In genomic region chr11:6625478-6626387, GRCm38 (mm10) we compare ENCODE assay signal across 8 mouse cellular contexts. TPM values are rescaled to one million over a fixed set of nuclear protein-coding genes. Genes with fewer than 3 reads are reported as not detected.
A peak's percentile ranks its signal among the peaks of the same experiment; 100 is the strongest.
DNase-seq lines count a peak whose midpoint lies in the region; ATAC-seq lines count a peak whose summit lies in the region.

TSS of gene Tbrg4 (minus strand) at chr11:6626067.

- peaks cover 40% of the 10 kb centered on the region for H3K36me3 ChIP-seq in heart, embryonic 13.5 days
- H3K36me3 ChIP-seq in liver, embryonic 12.5 days = peaks cover 41% of the 10 kb centered on the region
- H3K36me3 ChIP-seq in stomach, embryonic 15.5 days = peaks cover 19% of the 10 kb centered on the region

- H3K4me1 ChIP-seq in brown adipose tissue, adult 24 weeks (ENCODE audit: control insufficient read depth, insufficient read depth, insufficient read length, low read length) = peaks cover 11% of the 10 kb centered on the region
- peaks cover 32% of the 10 kb centered on the region for H3K4me1 ChIP-seq in heart, embryonic 13.5 days
- peaks cover 51% of the 10 kb centered on the region for H3K4me1 ChIP-seq in liver, embryonic 12.5 days
- peaks cover 16% of the 10 kb centered on the region; the same call in 1 of the 2 replicates for H3K4me1 ChIP-seq in stomach, embryonic 15.5 days

- H3K27me3 ChIP-seq in heart, embryonic 13.5 days (replicated peaks) = no peaks in the 10 kb centered on the region
- H3K27me3 ChIP-seq in liver, embryonic 12.5 days (replicated peaks) = no peaks in the 10 kb centered on the region
- no peaks in the 10 kb centered on the region for H3K27me3 ChIP-seq in stomach, embryonic 15.5 days (replicated peaks)

- no peaks in the 10 kb centered on the region for H3K9me3 ChIP-seq in heart, embryonic 13.5 days
- no peaks in the 10 kb centered on the region for H3K9me3 ChIP-seq in liver, embryonic 12.5 days (replicated peaks)
- H3K9me3 ChIP-seq in stomach, embryonic 15.5 days = no peaks in the 10 kb centered on the region

- H3K9ac ChIP-seq in heart, embryonic 13.5 days = peak within 1 kb of the TSS; percentile 90
- H3K9ac ChIP-seq in liver, embryonic 12.5 days = peak within 1 kb of the TSS; percentile 76
- peak within 1 kb of the TSS; percentile 73 for H3K9ac ChIP-seq in stomach, embryonic 15.5 days

- H3K4me2 ChIP-seq in heart, embryonic 13.5 days = peak within 1 kb of the TSS; percentile 94
- H3K4me2 ChIP-seq in liver, embryonic 12.5 days = peak within 1 kb of the TSS; percentile 79
- peak within 1 kb of the TSS; percentile 81 for H3K4me2 ChIP-seq in stomach, embryonic 15.5 days

- DNase-seq in CD4-positive, CD25-positive, alpha-beta regulatory T cell, adult 2 months (ENCODE audit: low read depth, low spot score) = peak; percentile 97
- peak; percentile 33 for DNase-seq in fat pad, adult 2 months (ENCODE audit: extremely low read depth, low read depth, low spot score)
- DNase-seq in kidney, postnatal 10 days = peak; percentile 97
- peak; percentile 87 to 90 for DNase-seq in natural killer cell, adult 2 months (ENCODE audit: low spot score in 2 of 2)

- ATAC-seq in heart, embryonic 13.5 days (ENCODE audit: extremely low read depth, insufficient number of reproducible peaks, low FRiP score, low TSS enrichment) = peak; percentile 92
- peak; percentile 89 for ATAC-seq in liver, embryonic 12.5 days
- ATAC-seq in stomach, embryonic 15.5 days (ENCODE audit: insufficient read depth, low FRiP score, low read depth) = peak; percentile 94

- H3K4me3 ChIP-seq in brown adipose tissue, adult 24 weeks (ENCODE audit: insufficient read depth, low read depth, low read length) = peak within 1 kb of the TSS; percentile 91
- H3K4me3 ChIP-seq in heart, embryonic 13.5 days = peak within 1 kb of the TSS; percentile 85
- H3K4me3 ChIP-seq in liver, embryonic 12.5 days = peak within 1 kb of the TSS; percentile 84
- H3K4me3 ChIP-seq in stomach, embryonic 15.5 days (replicated peaks) = peak within 1 kb of the TSS; percentile 62

- peak within 1 kb of the TSS; percentile 99 for H3K27ac ChIP-seq in brown adipose tissue, adult 24 weeks (replicated peaks; ENCODE audit: low read depth, low read length)
- peak within 1 kb of the TSS; percentile 91 for H3K27ac ChIP-seq in heart, embryonic 13.5 days (replicated peaks)
- peak within 1 kb of the TSS; percentile 89 for H3K27ac ChIP-seq in liver, embryonic 12.5 days
- H3K27ac ChIP-seq in stomach, embryonic 15.5 days = peak within 1 kb of the TSS; percentile 89

- WGBS in heart, embryonic 13.5 days = under 1% methylated on average over 66 of the region's 66 CpGs
- WGBS in liver, embryonic 12.5 days (ENCODE audit: insufficient replicate concordance) = under 1% methylated on average over 66 of the region's 66 CpGs
- under 1% methylated on average over 66 of the region's 66 CpGs for WGBS in stomach, embryonic 15.5 days

RNA-seq across cellular contexts. Expression of gene Tbrg4, which starts in this region (rescaled TPM):
- polyA plus RNA-seq in brown adipose tissue, adult 24 weeks (2012; ENCODE audit: insufficient read depth, insufficient read length, missing spikeins) = 57.4 and 57.7 TPM in 2 replicates
- polyA plus RNA-seq in heart, embryonic 13.5 days (2015; fragmentation: Nextera tagmentation; extraction: Ambion mirVana) = 42.9 and 43.0 TPM in 2 replicates
- 69.3 TPM in 2 replicates for polyA plus RNA-seq in liver, embryonic 12.5 days (2016; fragmentation: Nextera tagmentation; extraction: Ambion mirVana)
- 41.6 and 50.2 TPM in 2 replicates for polyA plus RNA-seq in stomach, embryonic 15.5 days (2015; fragmentation: Nextera tagmentation; extraction: Ambion mirVana)

Comparison
In these comparisons a context has a peak if more than half of its experiments do, and no peak if none do; other contexts are left out.
1. Peak in every context shown above with its lines: DNase-seq, ATAC-seq, H3K4me3 ChIP-seq and H3K27ac ChIP-seq.
2. DNase-seq: peak in every context shown above with its lines; median percentile 97 in CD4-positive, CD25-positive, alpha-beta regulatory T cell, adult 2 months; 97 in kidney, postnatal 10 days; 88 in natural killer cell, adult 2 months; 33 in fat pad, adult 2 months.